Comparison of ENCODE assay signal across 21 mouse cellular contexts in genomic region chr6:85191751-85192440, GRCm38 (mm10). TPM values are rescaled to one million over a fixed set of nuclear protein-coding genes. Genes with fewer than 3 reads are reported as not detected.
DNase-seq lines count a peak whose midpoint lies in the region; ATAC-seq and TF ChIP-seq lines count a peak whose summit lies in the region.
"Had no signal": no experiment of that assay in that cellular context is flagged by ENCODE, and none has a peak within 500 bp of the region (broad histone marks: within the 10 kb centered on the region; RNA-seq: fewer than 3 reads in every experiment).

No protein-coding gene starts in this region.

- H3K4me1 ChIP-seq in hindbrain, embryonic 14.5 days (replicated peaks; ENCODE audit: control insufficient read depth, insufficient read depth, low read length): peaks cover 16% of the 10 kb centered on the region
- H3K4me1 ChIP-seq in hindbrain, embryonic 16.5 days (ENCODE audit: control insufficient read depth, insufficient read depth, low read depth, low read length): peaks cover 28% of the 10 kb centered on the region
- H3K4me1 ChIP-seq in midbrain, embryonic 12.5 days: peaks cover 44% of the 10 kb centered on the region
- peaks cover 29% of the 10 kb centered on the region for H3K4me1 ChIP-seq in midbrain, embryonic 16.5 days (ENCODE audit: control insufficient read depth, insufficient read depth, low read length)
- H3K4me1 ChIP-seq in forebrain, embryonic 13.5 days: peaks cover 80% of the 10 kb centered on the region
- H3K4me1 ChIP-seq in limb, embryonic 11.5 days (ENCODE audit: control insufficient read depth, insufficient read depth, low read length): peaks cover 11% of the 10 kb centered on the region
- H3K4me1 ChIP-seq in lung, adult 2 months (ENCODE audit: control insufficient read depth, insufficient read depth, low read length): peaks cover 3% of the 10 kb centered on the region; the same call in 1 of the 2 replicates
- H3K4me1 ChIP-seq: liver, embryonic 12.5 days had no signal

- no peaks in the 10 kb centered on the region for H3K36me3 ChIP-seq in hindbrain, embryonic 14.5 days (replicated peaks; ENCODE audit: control insufficient read depth, insufficient read depth)
- no peaks in the 10 kb centered on the region for H3K36me3 ChIP-seq in hindbrain, embryonic 16.5 days (ENCODE audit: control insufficient read depth, insufficient read depth, low read length)
- no peaks in the 10 kb centered on the region for H3K36me3 ChIP-seq in midbrain, embryonic 12.5 days
- H3K36me3 ChIP-seq in midbrain, embryonic 16.5 days (ENCODE audit: control insufficient read depth, insufficient read depth, low read length): no peaks in the 10 kb centered on the region
- peaks cover 8% of the 10 kb centered on the region for H3K36me3 ChIP-seq in forebrain, embryonic 13.5 days (ENCODE audit: poor library complexity, severe bottlenecking)
- no peaks in the 10 kb centered on the region for H3K36me3 ChIP-seq in limb, embryonic 11.5 days (ENCODE audit: control insufficient read depth, insufficient read depth, low read length)
- H3K36me3 ChIP-seq: embryonic facial prominence, embryonic 12.5 days; limb, embryonic 13.5 days; liver, embryonic 12.5 days; neural tube, embryonic 13.5 days had no signal

- peaks cover 99% of the 10 kb centered on the region for H3K27me3 ChIP-seq in hindbrain, embryonic 14.5 days (ENCODE audit: control insufficient read depth, insufficient read depth, low read length)
- peaks cover 53% of the 10 kb centered on the region for H3K27me3 ChIP-seq in hindbrain, embryonic 16.5 days (replicated peaks; ENCODE audit: control insufficient read depth, insufficient read depth, low read length)
- peaks cover 95% of the 10 kb centered on the region for H3K27me3 ChIP-seq in midbrain, embryonic 12.5 days
- H3K27me3 ChIP-seq in midbrain, embryonic 16.5 days (ENCODE audit: control insufficient read depth, insufficient read depth, low read depth, low read length): peaks cover 52% of the 10 kb centered on the region
- peaks cover 74% of the 10 kb centered on the region for H3K27me3 ChIP-seq in forebrain, embryonic 13.5 days
- H3K27me3 ChIP-seq in limb, embryonic 11.5 days (ENCODE audit: control insufficient read depth, insufficient read depth, low read length): peaks cover 87% of the 10 kb centered on the region

- DNase-seq in hindbrain, embryonic 14.5 days (ENCODE audit: low spot score): peak; percentile 20
- DNase-seq in limb, embryonic 11.5 days (ENCODE audit: low spot score): peak; percentile 28
- DNase-seq in lung, adult 2 months: no peak
- DNase-seq: adrenal gland, postnatal 25 days; cerebellum, adult 9-11 months; gastrocnemius, adult 2 months; lung, adult 18-20 months; lung, postnatal 14 days; thymus, postnatal 25 days had no signal

- no peaks in the 10 kb centered on the region for H3K9me3 ChIP-seq in hindbrain, embryonic 14.5 days (ENCODE audit: control insufficient read depth, low read length)
- H3K9me3 ChIP-seq in hindbrain, embryonic 16.5 days (ENCODE audit: control insufficient read depth, low read length): no peaks in the 10 kb centered on the region
- no peaks in the 10 kb centered on the region for H3K9me3 ChIP-seq in midbrain, embryonic 12.5 days
- no peaks in the 10 kb centered on the region for H3K9me3 ChIP-seq in midbrain, embryonic 16.5 days (replicated peaks; ENCODE audit: control insufficient read depth, low read length, poor library complexity, severe bottlenecking)
- H3K9me3 ChIP-seq in forebrain, embryonic 13.5 days (replicated peaks): no peaks in the 10 kb centered on the region
- no peaks in the 10 kb centered on the region for H3K9me3 ChIP-seq in limb, embryonic 11.5 days (ENCODE audit: control insufficient read depth, low read length)
- H3K9me3 ChIP-seq: embryonic facial prominence, embryonic 12.5 days; limb, embryonic 13.5 days; liver, embryonic 12.5 days; neural tube, embryonic 13.5 days had no signal

- TF ChIP-seq CTCF in lung, adult 2 months (IDR thresholded peaks at IDR 0.05; ENCODE audit: insufficient read depth, low read length): no peak

- ATAC-seq in hindbrain, embryonic 14.5 days (ENCODE audit: low FRiP score): no peak
- no peak for ATAC-seq in hindbrain, embryonic 16.5 days
- ATAC-seq in midbrain, embryonic 12.5 days (ENCODE audit: low FRiP score, low read depth): no peak
- ATAC-seq in midbrain, embryonic 16.5 days: no peak
- no peak for ATAC-seq in forebrain, embryonic 13.5 days
- ATAC-seq in limb, embryonic 11.5 days (ENCODE audit: insufficient number of reproducible peaks, low FRiP score, low TSS enrichment, low read depth): no peak
- ATAC-seq: intestine, postnatal 0 days; liver, embryonic 12.5 days had no signal

- TF ChIP-seq POLR2A in lung, adult 2 months (IDR thresholded peaks at IDR 0.05; ENCODE audit: borderline replicate concordance, extremely low read depth, low read depth, low read length): no peak

- H3K27ac ChIP-seq in hindbrain, embryonic 14.5 days: no peak overlapping the region
- no peak overlapping the region for H3K27ac ChIP-seq in hindbrain, embryonic 16.5 days (ENCODE audit: low read depth, low read length)
- no peak overlapping the region for H3K27ac ChIP-seq in midbrain, embryonic 12.5 days (replicated peaks)
- H3K27ac ChIP-seq in midbrain, embryonic 16.5 days (ENCODE audit: low read length): no peak overlapping the region
- H3K27ac ChIP-seq in forebrain, embryonic 13.5 days: peak overlapping the region; percentile 38; the same call in 1 of the 2 replicates
- no peak overlapping the region for H3K27ac ChIP-seq in limb, embryonic 11.5 days (replicated peaks; ENCODE audit: low read depth, low read length)
- H3K27ac ChIP-seq: embryonic facial prominence, embryonic 12.5 days; gastrocnemius, adult 2 months; limb, embryonic 13.5 days; liver, embryonic 12.5 days; neural tube, embryonic 13.5 days had no signal

- 11% methylated on average over 9 of the region's 9 CpGs for WGBS in hindbrain, embryonic 14.5 days
- 18% methylated on average over 9 of the region's 9 CpGs for WGBS in hindbrain, embryonic 16.5 days
- WGBS in midbrain, embryonic 12.5 days: 19% methylated on average over 9 of the region's 9 CpGs
- 30% methylated on average over 9 of the region's 9 CpGs for WGBS in midbrain, embryonic 16.5 days
- 17% methylated on average over 9 of the region's 9 CpGs for WGBS in forebrain, embryonic 13.5 days
- 14% methylated on average over 9 of the region's 9 CpGs for WGBS in limb, embryonic 11.5 days
- 42% methylated on average over 9 of the region's 9 CpGs for WGBS in lung, adult 2 months

- no peak overlapping the region for H3K4me3 ChIP-seq in hindbrain, embryonic 14.5 days (replicated peaks; ENCODE audit: low read length)
- no peak overlapping the region for H3K4me3 ChIP-seq in hindbrain, embryonic 16.5 days (ENCODE audit: low read length)
- peak overlapping the region; percentile 3; the same call in 1 of the 2 replicates for H3K4me3 ChIP-seq in midbrain, embryonic 12.5 days
- no peak overlapping the region for H3K4me3 ChIP-seq in midbrain, embryonic 16.5 days (ENCODE audit: low read depth, low read length)
- H3K4me3 ChIP-seq in forebrain, embryonic 13.5 days: peak overlapping the region; percentile 77
- no peak overlapping the region for H3K4me3 ChIP-seq in limb, embryonic 11.5 days (ENCODE audit: low read depth, low read length)
- no peak overlapping the region for H3K4me3 ChIP-seq in lung, adult 2 months (replicated peaks; ENCODE audit: extremely low read depth, low read depth, low read length)
- H3K4me3 ChIP-seq: embryonic facial prominence, embryonic 12.5 days; gastrocnemius, adult 2 months; limb, embryonic 13.5 days; liver, embryonic 12.5 days; neural tube, embryonic 13.5 days had no signal

- no peak overlapping the region for H3K4me2 ChIP-seq in hindbrain, embryonic 14.5 days (replicated peaks)
- H3K4me2 ChIP-seq in hindbrain, embryonic 16.5 days (ENCODE audit: low read length): no peak overlapping the region
- peak overlapping the region; percentile 3; the same call in 1 of the 2 replicates for H3K4me2 ChIP-seq in midbrain, embryonic 12.5 days (replicated peaks)
- H3K4me2 ChIP-seq in midbrain, embryonic 16.5 days (ENCODE audit: low read length): no peak overlapping the region
- H3K4me2 ChIP-seq in forebrain, embryonic 13.5 days: peak overlapping the region; percentile 65
- no peak overlapping the region for H3K4me2 ChIP-seq in limb, embryonic 11.5 days (ENCODE audit: low read depth, severe bottlenecking)
- H3K4me2 ChIP-seq: embryonic facial prominence, embryonic 12.5 days; limb, embryonic 13.5 days; liver, embryonic 12.5 days; neural tube, embryonic 13.5 days had no signal

- no peak overlapping the region for H3K9ac ChIP-seq in hindbrain, embryonic 14.5 days
- no peak overlapping the region for H3K9ac ChIP-seq in hindbrain, embryonic 16.5 days (ENCODE audit: low read depth, low read length)
- no peak overlapping the region for H3K9ac ChIP-seq in midbrain, embryonic 12.5 days (replicated peaks)
- H3K9ac ChIP-seq in midbrain, embryonic 16.5 days (ENCODE audit: low read depth, low read length): no peak overlapping the region
- peak overlapping the region; percentile 96 for H3K9ac ChIP-seq in forebrain, embryonic 13.5 days
- H3K9ac ChIP-seq in limb, embryonic 11.5 days (ENCODE audit: low read length): no peak overlapping the region
- H3K9ac ChIP-seq: embryonic facial prominence, embryonic 12.5 days; limb, embryonic 13.5 days; liver, embryonic 12.5 days; neural tube, embryonic 13.5 days had no signal

RNA-seq across cellular contexts. Expression of gene Emx1, which starts 4.7 kb away (rescaled TPM):
- polyA plus RNA-seq in hindbrain, embryonic 14.5 days (2014; fragmentation: Nextera tagmentation; extraction: Ambion mirVana): not detected in 2 replicates
- 1.1 TPM in 1 of 2 replicates, not detected in the other for polyA plus RNA-seq in hindbrain, embryonic 16.5 days (2015; fragmentation: Nextera tagmentation; extraction: Ambion mirVana)
- polyA plus RNA-seq in midbrain, embryonic 12.5 days (2016; fragmentation: Nextera tagmentation; extraction: Ambion mirVana): 3.3 and 7.9 TPM in 2 replicates
- polyA plus RNA-seq in midbrain, embryonic 16.5 days (2015; fragmentation: Nextera tagmentation; extraction: Ambion mirVana): 0.75 and 1.2 TPM in 2 replicates
- 77.6 and 83.4 TPM in 2 replicates for polyA plus RNA-seq in forebrain, embryonic 13.5 days (2015; fragmentation: Nextera tagmentation; extraction: Ambion mirVana)
- 0.34 and 1.4 TPM in 2 replicates for polyA plus RNA-seq in limb, embryonic 11.5 days (2014; fragmentation: Nextera tagmentation; extraction: Ambion mirVana)
- not detected in 2 replicates for polyA plus RNA-seq in lung, adult 2 months (2012; rRNA removed)
- polyA plus RNA-seq: heart, embryonic 14.5 days; intestine, postnatal 0 days; liver, embryonic 12.5 days; neural tube, embryonic 13.5 days; spleen, adult 2 months; stomach, embryonic 14.5 days had no signal

RNA-seq across cellular contexts. Expression of gene Spr, which starts 54.3 kb away (rescaled TPM):
- 38.2 and 42.7 TPM in 2 replicates for polyA plus RNA-seq in hindbrain, embryonic 14.5 days (2014; fragmentation: Nextera tagmentation; extraction: Ambion mirVana)
- 36.5 and 37.1 TPM in 2 replicates for polyA plus RNA-seq in hindbrain, embryonic 16.5 days (2015; fragmentation: Nextera tagmentation; extraction: Ambion mirVana)
- polyA plus RNA-seq in midbrain, embryonic 12.5 days (2016; fragmentation: Nextera tagmentation; extraction: Ambion mirVana): 24.6 and 33.4 TPM in 2 replicates
- 25.3 and 28.7 TPM in 2 replicates for polyA plus RNA-seq in midbrain, embryonic 16.5 days (2015; fragmentation: Nextera tagmentation; extraction: Ambion mirVana)
- 29.1 and 30.6 TPM in 2 replicates for polyA plus RNA-seq in forebrain, embryonic 13.5 days (2015; fragmentation: Nextera tagmentation; extraction: Ambion mirVana)
- polyA plus RNA-seq in limb, embryonic 11.5 days (2014; fragmentation: Nextera tagmentation; extraction: Ambion mirVana): 63.3 and 77.8 TPM in 2 replicates
- polyA plus RNA-seq in lung, adult 2 months (2012; rRNA removed): 33.2 and 33.6 TPM in 2 replicates

Comparison
In these comparisons a context has a peak if more than half of its experiments do, and no peak if none do; other contexts are left out.
1. H3K4me2 ChIP-seq: peak in midbrain, embryonic 12.5 days (single experiment) and forebrain, embryonic 13.5 days (single experiment); none in hindbrain, embryonic 14.5 days (single experiment), hindbrain, embryonic 16.5 days (single experiment), midbrain, embryonic 16.5 days (single experiment) and limb, embryonic 11.5 days (single experiment).
2. H3K4me3 ChIP-seq: peak in midbrain, embryonic 12.5 days (single experiment) and forebrain, embryonic 13.5 days (single experiment); none in hindbrain, embryonic 14.5 days (single experiment), hindbrain, embryonic 16.5 days (single experiment), midbrain, embryonic 16.5 days (single experiment), limb, embryonic 11.5 days (single experiment) and lung, adult 2 months (single experiment).